Mouse (Mus musculus) forebrain, embryonic 12.5 days (tissue): ENCODE data around the gene Hist1h4f. TPM values are rescaled to one million over a fixed set of nuclear protein-coding genes. Genes with fewer than 3 reads are reported as not detected.

Source experiments
- ATAC-seq: fragments of 200-750 bp; cut with Nextera tagmentation; 2 replicates; pipeline ENCODE4 v1.8.0; 2017; ENCODE audit warnings: moderate TSS enrichment; ENCODE audit not compliant: low FRiP score
- H3K27ac ChIP-seq: fragments of 300-500 bp; sonication (generic); 2 replicates; pipeline ENCODE4 v1.5.1; 2016; ENCODE audit warnings: mild to moderate bottlenecking
- H3K27me3 ChIP-seq: fragments of 300-500 bp; sonication (generic); 2 replicates; pipeline ENCODE4 v1.6.1; 2016; ENCODE audit warnings: mild to moderate bottlenecking
- H3K36me3 ChIP-seq: fragments of 300-500 bp; sonication (generic); replicated peaks from 2 replicates; pipeline ENCODE4 v1.6.1; 2016; ENCODE audit warnings: mild to moderate bottlenecking
- H3K4me1 ChIP-seq: fragments of 300-500 bp; sonication (generic); 2 replicates; pipeline ENCODE4 v1.6.1; 2016
- H3K4me2 ChIP-seq: fragments of 300-500 bp; sonication (generic); 2 replicates; pipeline ENCODE4 v1.6.1; 2016; ENCODE audit warnings: mild to moderate bottlenecking, moderate library complexity
- H3K4me3 ChIP-seq: fragments of 300-500 bp; sonication (generic); replicated peaks from 2 replicates; pipeline ENCODE4 v1.5.1; 2016; ENCODE audit warnings: mild to moderate bottlenecking
- H3K9ac ChIP-seq: fragments of 300-500 bp; sonication (generic); 2 replicates; pipeline ENCODE4 v1.6.1; 2016; ENCODE audit warnings: mild to moderate bottlenecking
- H3K9me3 ChIP-seq: fragments of 300-500 bp; sonication (generic); 2 replicates; pipeline ENCODE4 v1.6.1; 2016
- WGBS: fragments of 180-500 bp; shearing (Covaris S2); methylation state at CpG from one replicate; pipeline ENCODE4 v1.1.7; 2016; 5-methylcytosine and 5-hydroxymethylcytosine counted together
- polyA plus RNA-seq: library from polyadenylated mRNA; unstranded; fragments of >200 nt; fragmentation: Nextera tagmentation; extraction: Ambion mirVana; gene quantifications from 2 replicates; pipeline ENCODE4 v1.2.1, GENCODE M21; 2016

Gene Hist1h4f
- polyA plus RNA-seq, 1 experiment from 2014 or later, result 1.4 TPM

- no peak overlapping the region for H3K4me3 ChIP-seq
- H3K4me2 ChIP-seq, result no peak overlapping the region
Measured at GRCm38 (mm10) chr13:23523976-23524375, 27.5 kb downstream of the Hist1h4f start.

GRCm38 (mm10) chr13:23521703-23522102 lies 29.7 kb downstream of the Hist1h4f start:
- H3K4me3 ChIP-seq, result no peak overlapping the region
- H3K4me2 ChIP-seq, result peak overlapping the region; percentile 25; the same call in 1 of the 2 replicates
- peaks cover 7% of the 10 kb centered on the region; the same call in 1 of the 2 replicates for H3K4me1 ChIP-seq
- no peaks in the 10 kb centered on the region for H3K27me3 ChIP-seq
- ATAC-seq, result no peak
- 2% methylated on average over 14 of the region's 14 CpGs for WGBS
- no peaks in the 10 kb centered on the region for H3K36me3 ChIP-seq
- no peak overlapping the region for H3K9ac ChIP-seq
- H3K27ac ChIP-seq, result no peak overlapping the region
- no peaks in the 10 kb centered on the region for H3K9me3 ChIP-seq

More at GRCm38 (mm10) chr13:23523976-23524375, 27.5 kb downstream of the Hist1h4f start:
- whole genome bisulfite sequencing, result 45% methylated on average over 5 of the region's 5 CpGs
- ATAC-seq, result no peak
- peaks cover 17% of the 10 kb centered on the region for H3K4me1 ChIP-seq
- H3K9me3 ChIP-seq, result no peaks in the 10 kb centered on the region
- no peak overlapping the region for H3K27ac ChIP-seq
- H3K27me3 ChIP-seq, result no peaks in the 10 kb centered on the region
- no peaks in the 10 kb centered on the region for H3K36me3 ChIP-seq
- H3K9ac ChIP-seq, result no peak overlapping the region

GRCm38 (mm10) chr13:23519416-23519815 lies 32.0 kb downstream of the Hist1h4f start:
- WGBS, result under 1% methylated on average over 10 of the region's 10 CpGs
- Histone ChIP-seq H3K4me1 (peaks cover 4% of the 10 kb centered on the region; the same call in 1 of the 2 replicates), H3K4me2 (peak overlapping the region; percentile 55), H3K4me3 (peak overlapping the region; percentile 38), H3K9ac (no peak overlapping the region), H3K27ac (no peak overlapping the region), H3K9me3 (no peaks in the 10 kb centered on the region), H3K27me3 (no peaks in the 10 kb centered on the region), H3K36me3 (no peaks in the 10 kb centered on the region)
- ATAC-seq, result peak; percentile 36; the same call in 1 of the 2 replicates

- Histone ChIP-seq H3K9ac (no peak overlapping the region), H3K4me1 (peaks cover 4% of the 10 kb centered on the region; the same call in 1 of the 2 replicates), H3K27ac (no peak overlapping the region), H3K27me3 (no peaks in the 10 kb centered on the region), H3K4me2 (peak overlapping the region; percentile 55), H3K4me3 (peak overlapping the region; percentile 38), H3K36me3 (no peaks in the 10 kb centered on the region), H3K9me3 (no peaks in the 10 kb centered on the region)
- peak; percentile 21; the same call in 1 of the 2 replicates for ATAC-seq
- 0% methylated on average over 6 of the region's 6 CpGs for WGBS
Measured at GRCm38 (mm10) chr13:23518885-23519284, 32.6 kb downstream of the Hist1h4f start.

GRCm38 (mm10) chr13:23518295-23518603 lies 33.2 kb downstream of the Hist1h4f start:
- Histone ChIP-seq H3K27ac (no peak overlapping the region), H3K4me2 (peak overlapping the region; percentile 55), H3K9me3 (no peaks in the 10 kb centered on the region), H3K36me3 (no peaks in the 10 kb centered on the region), H3K9ac (no peak overlapping the region), H3K4me3 (peak overlapping the region; percentile 40), H3K4me1 (peaks cover 4% of the 10 kb centered on the region; the same call in 1 of the 2 replicates), H3K27me3 (no peaks in the 10 kb centered on the region)
- no peak for ATAC-seq
- WGBS, result 1% methylated on average over 6 of the region's 6 CpGs

- ATAC-seq, result peak; percentile 88
- Histone ChIP-seq H3K4me2 (peak overlapping the region; percentile 55), H3K27ac (0 out of 2 replicates have a peak overlapping the region, but pooled peaks have one; percentile 61), H3K36me3 (no peaks in the 10 kb centered on the region), H3K4me1 (peaks cover 4% of the 10 kb centered on the region; the same call in 1 of the 2 replicates), H3K9me3 (no peaks in the 10 kb centered on the region), H3K4me3 (peak overlapping the region; percentile 40), H3K9ac (0 out of 2 replicates have a peak overlapping the region, but pooled peaks have one; percentile 33), H3K27me3 (no peaks in the 10 kb centered on the region)
- under 1% methylated on average over 27 of the region's 27 CpGs for WGBS
Measured at GRCm38 (mm10) chr13:23517603-23518294, 33.7 kb downstream of the Hist1h4f start.

GRCm38 (mm10) chr13:23516822-23517602 lies 34.4 kb downstream of the Hist1h4f start:
- peak overlapping the region; percentile 55 for H3K4me2 ChIP-seq
- 0 out of 2 replicates have a peak overlapping the region, but pooled peaks have one; percentile 33 for H3K9ac ChIP-seq
- no peaks in the 10 kb centered on the region for H3K27me3 ChIP-seq
- under 1% methylated on average over 19 of the region's 19 CpGs for WGBS
- peak overlapping the region; percentile 40 for H3K4me3 ChIP-seq
- H3K9me3 ChIP-seq, result no peaks in the 10 kb centered on the region
- no peaks in the 10 kb centered on the region for H3K36me3 ChIP-seq
- H3K4me1 ChIP-seq, result peaks cover 4% of the 10 kb centered on the region; the same call in 1 of the 2 replicates
- 0 out of 2 replicates have a peak overlapping the region, but pooled peaks have one; percentile 61 for H3K27ac ChIP-seq
- peak; percentile 66 for ATAC-seq

- peak overlapping the region; percentile 57 for H3K4me2 ChIP-seq
- WGBS, result 55% methylated on average over 15 of the region's 15 CpGs
- no peaks in the 10 kb centered on the region for H3K9me3 ChIP-seq
- H3K4me3 ChIP-seq, result peak overlapping the region; percentile 40
- no peak for ATAC-seq
- H3K9ac ChIP-seq, result peak overlapping the region; percentile 56
- no peaks in the 10 kb centered on the region for H3K36me3 ChIP-seq
- H3K27ac ChIP-seq, result no peak overlapping the region
- H3K4me1 ChIP-seq, result peaks cover 4% of the 10 kb centered on the region; the same call in 1 of the 2 replicates
- H3K27me3 ChIP-seq, result no peaks in the 10 kb centered on the region
Measured at GRCm38 (mm10) chr13:23515826-23516620, 35.4 kb downstream of the Hist1h4f start.

GRCm38 (mm10) chr13:23515281-23515680 lies 36.2 kb downstream of the Hist1h4f start:
- peaks cover 4% of the 10 kb centered on the region; the same call in 1 of the 2 replicates for H3K4me1 ChIP-seq
- no peak overlapping the region for H3K9ac ChIP-seq
- no peak overlapping the region for H3K4me3 ChIP-seq
- H3K27ac ChIP-seq, result no peak overlapping the region
- no peak overlapping the region for H3K4me2 ChIP-seq
- no peaks in the 10 kb centered on the region for H3K27me3 ChIP-seq
- no peak for ATAC-seq
- H3K9me3 ChIP-seq, result no peaks in the 10 kb centered on the region
- no peaks in the 10 kb centered on the region for H3K36me3 ChIP-seq
- 69% methylated on average over 5 of the region's 5 CpGs for WGBS

- WGBS, result 88% methylated on average over 1 of the region's 1 CpGs
- no peak for ATAC-seq
- no peak overlapping the region for H3K27ac ChIP-seq
- no peak overlapping the region for H3K9ac ChIP-seq
- no peaks in the 10 kb centered on the region for H3K36me3 ChIP-seq
- H3K27me3 ChIP-seq, result 0 out of 2 replicates have a peak, but pooled peaks cover 3% of the 10 kb centered on the region
- no peak overlapping the region for H3K4me3 ChIP-seq
- H3K4me1 ChIP-seq, result peaks cover 4% of the 10 kb centered on the region; the same call in 1 of the 2 replicates
- H3K4me2 ChIP-seq, result no peak overlapping the region
- H3K9me3 ChIP-seq, result no peaks in the 10 kb centered on the region
Measured at GRCm38 (mm10) chr13:23513517-23513916, 37.9 kb downstream of the Hist1h4f start.

- H3K4me3 ChIP-seq, result no peak overlapping the region
- 17% methylated on average over 1 of the region's 1 CpGs for WGBS
- peaks cover 3% of the 10 kb centered on the region; the same call in 1 of the 2 replicates for H3K27me3 ChIP-seq
- H3K9me3 ChIP-seq, result no peaks in the 10 kb centered on the region
- no peak overlapping the region for H3K27ac ChIP-seq
- H3K4me2 ChIP-seq, result no peak overlapping the region
- peaks cover 11% of the 10 kb centered on the region for H3K4me1 ChIP-seq
- no peak overlapping the region for H3K9ac ChIP-seq
- no peaks in the 10 kb centered on the region for H3K36me3 ChIP-seq
- no peak for ATAC-seq
Measured at GRCm38 (mm10) chr13:23510127-23510526, 41.3 kb downstream of the Hist1h4f start.
